Mouse (Mus musculus) kidney, embryonic 16.5 days (tissue): Measurements from ENCODE around the gene Olfr1392. TPM values are rescaled to one million over a fixed set of nuclear protein-coding genes. Genes with fewer than 3 reads are reported as not detected.

ENCODE experiments used
- ATAC-seq: fragments of 200-750 bp; cut with Nextera tagmentation; 2 replicates; pipeline ENCODE4 v1.8.0; 2017; ENCODE audit warnings: moderate TSS enrichment; ENCODE audit not compliant: low FRiP score, low TSS enrichment
- H3K27ac ChIP-seq: fragments of 300-500 bp; sonication (generic); 2 replicates; pipeline ENCODE4 v1.5.1; 2014; ENCODE audit warnings: low read length
- H3K27me3 ChIP-seq: fragments of 300-500 bp; sonication (generic); 2 replicates; pipeline ENCODE4 v1.6.1; 2014; ENCODE audit warnings: low read length, control low read depth, mixed read lengths; ENCODE audit not compliant: insufficient read depth
- H3K36me3 ChIP-seq: fragments of 300-500 bp; sonication (generic); 2 replicates; pipeline ENCODE4 v1.6.1; 2014; ENCODE audit warnings: low read length, control low read depth, mixed read lengths; ENCODE audit not compliant: insufficient read depth
- H3K4me1 ChIP-seq: fragments of 300-500 bp; sonication (generic); 2 replicates; pipeline ENCODE4 v1.6.1; 2014; ENCODE audit warnings: low read length, control low read depth, mixed read lengths; ENCODE audit not compliant: insufficient read depth
- H3K4me2 ChIP-seq: fragments of 300-500 bp; sonication (generic); replicated peaks from 2 replicates; pipeline ENCODE4 v1.6.1; 2014; ENCODE audit warnings: low read depth, low read length
- H3K4me3 ChIP-seq: fragments of 300-500 bp; sonication (generic); 2 replicates; pipeline ENCODE4 v1.5.1; 2014; ENCODE audit warnings: mild to moderate bottlenecking, low read length
- H3K9ac ChIP-seq: fragments of 300-500 bp; sonication (generic); replicated peaks from 2 replicates; pipeline ENCODE4 v1.6.1; 2014; ENCODE audit warnings: low read length
- H3K9me3 ChIP-seq: fragments of 300-500 bp; sonication (generic); 2 replicates; pipeline ENCODE4 v1.6.1; 2016; ENCODE audit warnings: low read length, control low read depth
- WGBS: fragments of 180-500 bp; shearing (Covaris S2); extraction: QIAGEN DNeasy Blood & Tissue Kit; methylation state at CpG from one replicate; pipeline ENCODE4 v1.1.7; 2014; 5-methylcytosine and 5-hydroxymethylcytosine counted together
- polyA plus RNA-seq: library from polyadenylated mRNA; unstranded; fragments of >200 nt; fragmentation: Nextera tagmentation; extraction: Ambion mirVana; gene quantifications from 2 replicates; pipeline ENCODE4 v1.2.1, GENCODE M21; 2015

Gene Olfr1392
- polyA plus RNA-seq, 1 experiment from 2014 or later: not detected

DNA sequence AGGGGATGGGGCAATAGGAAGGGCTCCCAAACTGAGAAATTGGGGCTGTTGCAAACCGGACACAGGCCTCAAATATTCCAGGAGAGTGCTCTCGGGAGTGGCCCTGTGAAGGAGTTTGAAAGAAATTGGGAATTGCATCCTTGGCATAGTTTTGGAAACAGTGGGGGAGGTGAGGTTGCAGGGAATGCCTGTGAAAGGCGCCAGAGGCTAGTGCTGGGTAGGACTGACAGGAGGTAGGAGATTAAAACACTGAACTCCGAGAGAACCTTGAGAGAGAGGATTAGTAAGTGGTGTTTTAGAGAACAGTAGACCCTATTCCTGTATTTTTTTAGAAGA lies 40.5 kb upstream of the Olfr1392 start:
- Histone ChIP-seq H3K36me3 (no peaks in the 10 kb centered on the region), H3K4me3 (peak overlapping the region; percentile 55), H3K4me2 (peak overlapping the region; percentile 69), H3K27me3 (no peaks in the 10 kb centered on the region), H3K9me3 (no peaks in the 10 kb centered on the region), H3K9ac (peak overlapping the region; percentile 64), H3K4me1 (peaks cover 48% of the 10 kb centered on the region), H3K27ac (peak overlapping the region; percentile 87)
- WGBS: 3% methylated on average over 4 of the region's 4 CpGs
- ATAC-seq: no peak

DNA sequence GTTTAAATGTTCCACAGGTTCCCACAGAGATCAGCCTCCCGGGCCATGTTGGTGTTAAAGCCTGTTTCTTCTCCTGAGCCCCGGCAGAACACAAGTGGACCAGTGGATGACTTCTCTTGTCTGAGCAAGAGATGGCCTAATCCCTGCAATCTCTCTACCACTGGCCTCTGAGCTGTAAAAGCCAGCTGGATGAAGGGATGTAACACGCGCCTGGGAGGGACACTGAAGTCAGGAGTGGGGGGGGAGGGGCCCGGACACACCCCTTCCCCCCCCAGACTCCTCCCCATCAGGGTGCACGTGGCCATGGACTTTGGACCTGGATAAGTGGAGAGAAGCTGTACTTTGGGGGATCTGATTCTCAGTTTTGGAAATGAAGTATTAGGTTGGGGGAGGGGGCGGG lies 39.9 kb upstream of the Olfr1392 start:
- Histone ChIP-seq H3K36me3 (no peaks in the 10 kb centered on the region), H3K4me2 (peak overlapping the region; percentile 69), H3K4me3 (peak overlapping the region; percentile 55), H3K27ac (peak overlapping the region; percentile 87), H3K27me3 (no peaks in the 10 kb centered on the region), H3K9me3 (no peaks in the 10 kb centered on the region), H3K9ac (peak overlapping the region; percentile 64; the same call in 1 of the 2 replicates), H3K4me1 (peaks cover 54% of the 10 kb centered on the region)
- no peak for ATAC-seq
- 22% methylated on average over 7 of the region's 7 CpGs for WGBS

DNA sequence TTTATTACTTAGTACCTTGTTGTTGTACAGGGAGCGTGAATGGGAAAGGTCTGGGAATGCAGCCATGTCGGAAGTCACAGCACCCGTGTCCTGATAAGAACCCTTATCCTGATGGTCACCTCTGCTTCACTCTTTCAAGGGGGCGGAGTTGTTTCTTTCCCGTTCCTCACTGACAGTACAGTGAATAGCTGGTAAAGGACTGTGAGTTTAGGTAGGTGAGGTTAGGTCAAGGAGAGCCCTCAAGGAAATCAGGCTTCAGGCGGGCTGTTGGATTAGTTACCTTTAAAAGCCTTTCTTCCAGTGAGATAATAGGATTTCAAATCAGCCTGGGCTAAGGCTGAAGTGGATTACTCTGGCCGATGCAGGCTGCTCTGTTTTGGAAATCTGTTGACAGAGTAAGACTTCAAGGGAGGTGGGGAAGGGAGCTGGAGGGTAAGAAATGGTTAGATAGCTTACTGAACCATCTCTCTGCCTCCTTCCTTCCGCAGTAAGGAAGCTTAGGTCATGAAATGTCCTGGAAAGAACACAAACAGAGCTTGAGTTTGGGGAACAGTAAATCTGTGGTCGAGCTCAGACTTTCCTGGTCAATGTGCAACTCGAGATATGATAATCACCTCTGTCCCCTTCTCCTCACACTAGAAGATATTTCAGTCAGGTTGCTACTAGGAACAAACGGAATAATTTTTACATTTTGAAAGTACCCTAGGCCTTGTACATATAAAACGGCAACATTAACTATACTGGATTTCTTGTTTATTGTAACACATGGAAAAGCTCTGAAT lies 39.3 kb upstream of the Olfr1392 start:
- peaks cover 54% of the 10 kb centered on the region for H3K4me1 ChIP-seq
- 25% methylated on average over 12 of the region's 12 CpGs for WGBS

GRCm38 (mm10) chr11:49246523-49246922 lies 38.6 kb upstream of the Olfr1392 start:
- ATAC-seq: no peak
- H3K9me3 ChIP-seq: no peaks in the 10 kb centered on the region
- peak overlapping the region; percentile 29; the same call in 1 of the 2 replicates for H3K4me2 ChIP-seq
- no peaks in the 10 kb centered on the region for H3K27me3 ChIP-seq
- H3K36me3 ChIP-seq: no peaks in the 10 kb centered on the region
- H3K4me1 ChIP-seq: peaks cover 59% of the 10 kb centered on the region
- no peak overlapping the region for H3K27ac ChIP-seq
- H3K4me3 ChIP-seq: no peak overlapping the region
- WGBS: 79% methylated on average over 4 of the region's 4 CpGs
- H3K9ac ChIP-seq: no peak overlapping the region

More for the DNA sequence above, 39.3 kb upstream of the Olfr1392 start:
- H3K27ac ChIP-seq: peak overlapping the region; percentile 87
- ATAC-seq: no peak
- H3K36me3 ChIP-seq: no peaks in the 10 kb centered on the region
- H3K4me3 ChIP-seq: peak overlapping the region; percentile 55
- H3K4me2 ChIP-seq: peak overlapping the region; percentile 69
- no peaks in the 10 kb centered on the region for H3K9me3 ChIP-seq
- peak overlapping the region; percentile 55 for H3K9ac ChIP-seq
- no peaks in the 10 kb centered on the region for H3K27me3 ChIP-seq

DNA sequence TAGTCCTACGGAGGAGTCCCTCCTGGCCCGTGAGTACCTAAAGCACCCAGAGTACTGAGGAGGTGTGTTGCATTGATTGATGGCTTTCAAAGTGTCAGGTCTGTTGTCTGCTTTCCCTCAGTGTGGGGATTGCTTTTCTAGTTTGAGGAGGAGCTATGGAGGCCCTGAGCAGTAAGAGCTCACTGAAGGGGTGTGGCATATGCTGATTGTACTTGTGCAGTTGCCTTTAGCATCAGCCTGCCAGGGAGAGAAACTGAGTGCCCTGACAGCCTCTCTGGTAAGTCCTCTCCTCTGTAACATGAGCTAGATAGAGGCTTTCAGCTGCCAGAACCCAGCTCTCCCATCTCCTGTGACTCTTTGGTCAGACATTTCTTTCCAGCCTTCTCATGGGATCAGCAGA lies 37.8 kb upstream of the Olfr1392 start:
- H3K4me1 ChIP-seq: peaks cover 67% of the 10 kb centered on the region
- H3K4me3 ChIP-seq: no peak overlapping the region
- 43% methylated on average over 2 of the region's 2 CpGs for WGBS
- no peaks in the 10 kb centered on the region for H3K27me3 ChIP-seq
- no peak overlapping the region for H3K27ac ChIP-seq
- peak overlapping the region; percentile 29 for H3K4me2 ChIP-seq
- no peaks in the 10 kb centered on the region for H3K9me3 ChIP-seq
- ATAC-seq: no peak
- H3K9ac ChIP-seq: peak overlapping the region; percentile 17
- H3K36me3 ChIP-seq: 0 out of 2 replicates have a peak, but pooled peaks cover 3% of the 10 kb centered on the region

GRCm38 (mm10) chr11:49248226-49248973 lies 36.7 kb upstream of the Olfr1392 start:
- no peak for ATAC-seq
- Histone ChIP-seq H3K36me3 (peaks cover 7% of the 10 kb centered on the region; the same call in 1 of the 2 replicates), H3K4me2 (0 out of 2 replicates have a peak overlapping the region, but pooled peaks have one; percentile 80), H3K4me3 (no peak overlapping the region), H3K4me1 (peaks cover 59% of the 10 kb centered on the region), H3K27ac (peak overlapping the region; percentile 97), H3K9me3 (no peaks in the 10 kb centered on the region), H3K27me3 (no peaks in the 10 kb centered on the region), H3K9ac (peak overlapping the region; percentile 34; the same call in 1 of the 2 replicates)
- WGBS: 69% methylated on average over 6 of the region's 6 CpGs

GRCm38 (mm10) chr11:49248974-49249700 lies 35.9 kb upstream of the Olfr1392 start:
- Histone ChIP-seq H3K27me3 (no peaks in the 10 kb centered on the region), H3K9ac (peak overlapping the region; percentile 31; the same call in 1 of the 2 replicates), H3K36me3 (peaks cover 12% of the 10 kb centered on the region; the same call in 1 of the 2 replicates), H3K9me3 (no peaks in the 10 kb centered on the region), H3K4me1 (peaks cover 59% of the 10 kb centered on the region), H3K4me2 (peak overlapping the region; percentile 80), H3K4me3 (no peak overlapping the region), H3K27ac (peak overlapping the region; percentile 97)
- WGBS: 75% methylated on average over 6 of the region's 6 CpGs
- no peak for ATAC-seq

GRCm38 (mm10) chr11:49249811-49250421 lies 35.2 kb upstream of the Olfr1392 start:
- Histone ChIP-seq H3K9ac (peak overlapping the region; percentile 96), H3K27ac (peak overlapping the region; percentile 97), H3K36me3 (peaks cover 12% of the 10 kb centered on the region; the same call in 1 of the 2 replicates), H3K4me3 (peak overlapping the region; percentile 78), H3K4me1 (peaks cover 55% of the 10 kb centered on the region), H3K4me2 (peak overlapping the region; percentile 80), H3K9me3 (no peaks in the 10 kb centered on the region), H3K27me3 (no peaks in the 10 kb centered on the region)
- ATAC-seq: no peak
- 20% methylated on average over 10 of the region's 10 CpGs for WGBS
